Mouse (Mus musculus): ENCODE data around the gene Gfy. TPM values are rescaled to one million over a fixed set of nuclear protein-coding genes. Genes with fewer than 3 reads are reported as not detected.
A peak's percentile ranks its signal among the peaks of the same experiment; 100 is the strongest.
"Not testable (repeated sequence)": the region's sequence is repeated elsewhere in the genome, so short reads cannot be mapped to it uniquely, and the experiment has no call there.

Gene Gfy
- total and polyA plus RNA-seq, 3 experiments: not detected

DNA sequence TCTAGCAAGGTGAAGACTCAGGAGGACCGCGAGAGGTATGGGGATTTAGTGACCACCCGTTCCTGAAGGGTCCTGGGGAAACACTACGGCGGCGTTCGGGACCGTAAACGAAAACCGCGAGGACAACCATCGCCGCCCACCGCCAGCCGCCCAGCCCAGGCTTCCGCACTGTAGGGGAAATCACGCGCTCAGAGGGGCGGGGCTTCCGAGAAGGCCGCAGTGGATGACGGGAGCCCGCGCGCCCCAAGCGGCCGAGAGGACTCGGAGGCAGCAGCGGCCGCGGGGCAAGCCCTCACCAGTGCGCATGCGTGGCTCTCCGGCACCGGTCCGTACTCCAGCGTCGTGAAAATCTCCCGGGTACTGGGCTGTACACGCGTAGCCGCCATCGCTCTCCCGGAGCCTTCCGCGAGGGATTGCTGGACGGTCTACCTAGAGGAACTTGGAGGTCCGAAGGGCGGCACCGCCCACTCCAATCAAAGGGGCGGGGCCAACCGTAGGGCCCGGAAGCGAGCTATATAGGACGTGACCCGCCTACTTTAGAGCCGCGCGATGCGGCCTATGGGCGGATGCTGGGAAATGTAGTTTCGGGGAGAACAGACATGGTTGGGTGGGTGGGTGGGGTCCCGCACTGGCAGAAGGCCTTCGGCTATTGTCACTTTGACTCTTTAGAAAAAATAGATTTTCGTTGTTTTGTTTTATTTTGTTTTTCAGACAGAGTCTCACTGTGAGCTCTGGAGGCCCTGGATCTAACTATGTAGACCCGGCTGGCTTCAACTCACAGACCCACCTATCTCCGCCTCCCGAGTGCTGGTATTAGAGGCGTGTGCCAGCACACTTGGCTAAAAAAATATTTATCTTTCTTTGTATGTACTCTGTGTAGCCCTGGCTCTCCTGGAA is 25.0 kb downstream of the Gfy start, which contains the start of the genes Pih1d1 and Aldh16a1:
Gene Pih1d1 (plus strand): TSS at position 208 of the 897 bp plus-strand sequence.
Gene Aldh16a1 (minus strand): TSS at position 489 of the 897 bp plus-strand sequence.
- Histone ChIP-seq H3K27me3 (ENCODE audit: control insufficient read depth, insufficient read depth, low read length) (no peaks in the 10 kb centered on the region), H3K4me3 (peak within 1 kb of the TSS; percentile 69), H3K79me2 (replicated peaks; ENCODE audit: control insufficient read depth, insufficient read depth, low read length) (no peaks in the 10 kb centered on the region), H3K9ac (ENCODE audit: low read depth, low read length) (peak within 1 kb of the TSS; percentile 92), H3K27ac (peak within 1 kb of the TSS; percentile 97), H3K4me1 (ENCODE audit: control insufficient read depth, insufficient read depth, low read length) (peaks cover 6% of the 10 kb centered on the region; the same call in 1 of the 2 replicates), H3K36me3 (ENCODE audit: control insufficient read depth, insufficient read depth, low read length) (peaks cover 2% of the 10 kb centered on the region)
- TF ChIP-seq EP300 (IDR thresholded peaks at IDR 0.05; ENCODE audit: insufficient read depth, low read depth, low read length) (no peak), POLR2A (IDR thresholded peaks at IDR 0.05; ENCODE audit: insufficient read depth, low read depth, low read length) (peak; percentile 95), CTCF (IDR thresholded peaks at IDR 0.05) (peak; percentile 80)
- DNase-seq: peak; percentile 98 to 99
- intact Hi-C loops (cut with DNase I): loop anchor here (1.0 kb wide), 1 partner anchor 25 kb away; no protein-coding TSS in a partner anchor
- WGBS: 3% methylated on average over 69 of the region's 69 CpGs

- TF ChIP-seq EP300 (IDR thresholded peaks at IDR 0.05; ENCODE audit: insufficient read depth, low read depth, low read length): no peak
- TF ChIP-seq CTCF (IDR thresholded peaks at IDR 0.05): no peak
- no peak for TF ChIP-seq POLR2A (IDR thresholded peaks at IDR 0.05; ENCODE audit: insufficient read depth, low read depth, low read length)
- Histone ChIP-seq H3K27ac (peak overlapping the region; percentile 97), H3K27me3 (ENCODE audit: control insufficient read depth, insufficient read depth, low read length) (no peaks in the 10 kb centered on the region), H3K79me2 (replicated peaks; ENCODE audit: control insufficient read depth, insufficient read depth, low read length) (no peaks in the 10 kb centered on the region), H3K4me1 (ENCODE audit: control insufficient read depth, insufficient read depth, low read length) (peaks cover 6% of the 10 kb centered on the region; the same call in 1 of the 2 replicates), H3K4me3 (peak overlapping the region; percentile 69), H3K36me3 (ENCODE audit: control insufficient read depth, insufficient read depth, low read length) (peaks cover 2% of the 10 kb centered on the region), H3K9ac (ENCODE audit: low read depth, low read length) (peak overlapping the region; percentile 92)
- DNase-seq: no peak
- under 1% methylated on average over 5 of the region's 5 CpGs for WGBS
- intact Hi-C loops (cut with DNase I): no loop called here
These were observed 25.8 kb downstream of the Gfy start for GRCm38 (mm10) chr7:45153586-45153985.

DNA sequence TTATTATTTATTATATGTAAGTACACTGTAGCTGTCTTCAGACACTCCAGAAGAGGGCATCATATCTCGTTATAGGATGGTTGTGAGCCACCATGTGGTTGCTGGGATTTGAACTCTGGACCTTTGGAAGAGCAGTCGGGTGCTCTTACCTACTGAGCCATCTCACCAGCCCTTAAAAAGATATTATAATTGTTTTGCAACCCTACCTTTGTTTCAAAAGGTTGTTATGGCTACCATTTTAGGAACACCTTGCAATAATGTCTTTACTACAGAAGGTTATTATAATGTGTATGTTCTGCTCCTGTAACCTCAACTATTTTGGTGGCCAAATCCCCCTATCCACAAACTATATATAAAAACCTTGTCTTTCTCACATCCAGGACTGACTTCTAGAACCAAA is 26.3 kb downstream of the Gfy start:
- H3K4me1 ChIP-seq (ENCODE audit: control insufficient read depth, insufficient read depth, low read length); H3K9ac ChIP-seq (ENCODE audit: low read depth, low read length); H3K36me3 ChIP-seq (ENCODE audit: control insufficient read depth, insufficient read depth, low read length); intact Hi-C loops (cut with DNase I); DNase-seq; H3K27ac ChIP-seq; H3K27me3 ChIP-seq (ENCODE audit: control insufficient read depth, insufficient read depth, low read length); H3K4me3 ChIP-seq; H3K79me2 ChIP-seq (replicated peaks; ENCODE audit: control insufficient read depth, insufficient read depth, low read length): not testable (repeated sequence)
- 90% methylated on average over 2 of the region's 2 CpGs for WGBS

- Histone ChIP-seq H3K36me3 (ENCODE audit: control insufficient read depth, insufficient read depth, low read length) (peaks cover 2% of the 10 kb centered on the region), H3K4me1 (ENCODE audit: control insufficient read depth, insufficient read depth, low read length) (peaks cover 6% of the 10 kb centered on the region; the same call in 1 of the 2 replicates), H3K9ac (ENCODE audit: low read depth, low read length) (no peak overlapping the region), H3K27ac (peak overlapping the region; percentile 40; the same call in 1 of the 2 replicates), H3K27me3 (ENCODE audit: control insufficient read depth, insufficient read depth, low read length) (no peaks in the 10 kb centered on the region), H3K79me2 (replicated peaks; ENCODE audit: control insufficient read depth, insufficient read depth, low read length) (no peaks in the 10 kb centered on the region), H3K4me3 (no peak overlapping the region)
- intact Hi-C loops (cut with DNase I): no loop called here
- TF ChIP-seq POLR2A (IDR thresholded peaks at IDR 0.05; ENCODE audit: insufficient read depth, low read depth, low read length) (no peak), EP300 (IDR thresholded peaks at IDR 0.05; ENCODE audit: insufficient read depth, low read depth, low read length) (no peak), CTCF (IDR thresholded peaks at IDR 0.05) (no peak)
- DNase-seq: peak in 1 of 2 experiments; percentile 67
- 50% methylated on average over 11 of the region's 11 CpGs for WGBS
These were observed 28.1 kb downstream of the Gfy start for GRCm38 (mm10) chr7:45151303-45151702.

DNA sequence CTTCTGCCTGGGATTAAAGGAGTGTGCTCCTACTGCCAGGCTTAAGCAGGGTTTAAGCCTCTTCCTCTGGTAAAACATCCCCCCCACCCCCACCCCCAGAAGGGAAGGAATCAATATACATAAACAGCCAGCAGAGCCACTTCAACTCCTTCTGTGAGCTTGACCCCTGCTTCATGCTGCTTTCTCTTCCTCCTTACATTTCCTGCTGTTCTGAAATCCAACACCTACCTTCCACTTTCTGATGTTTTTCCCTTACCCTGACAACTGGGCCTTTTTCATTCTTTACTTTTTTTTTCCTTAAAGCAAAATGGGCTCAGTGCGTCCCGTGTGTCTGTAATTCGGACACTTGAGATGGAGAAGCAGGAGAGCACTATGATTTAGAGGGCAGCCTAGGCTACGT is 29.0 kb downstream of the Gfy start:
- Histone ChIP-seq H3K27ac (peak overlapping the region; percentile 52; the same call in 1 of the 2 replicates), H3K9ac (ENCODE audit: low read depth, low read length) (no peak overlapping the region), H3K27me3 (ENCODE audit: control insufficient read depth, insufficient read depth, low read length) (no peaks in the 10 kb centered on the region), H3K4me3 (no peak overlapping the region), H3K79me2 (replicated peaks; ENCODE audit: control insufficient read depth, insufficient read depth, low read length) (no peaks in the 10 kb centered on the region), H3K36me3 (ENCODE audit: control insufficient read depth, insufficient read depth, low read length) (peaks cover 2% of the 10 kb centered on the region), H3K4me1 (ENCODE audit: control insufficient read depth, insufficient read depth, low read length) (peaks cover 6% of the 10 kb centered on the region; the same call in 1 of the 2 replicates)
- WGBS: 65% methylated on average over 4 of the region's 4 CpGs
- no peak for TF ChIP-seq EP300 (IDR thresholded peaks at IDR 0.05; ENCODE audit: insufficient read depth, low read depth, low read length)
- no peak for TF ChIP-seq POLR2A (IDR thresholded peaks at IDR 0.05; ENCODE audit: insufficient read depth, low read depth, low read length)
- no peak for TF ChIP-seq CTCF (IDR thresholded peaks at IDR 0.05)
- no peak for DNase-seq
- intact Hi-C loops (cut with DNase I): no loop called here

GRCm38 (mm10) chr7:45149545-45149944 is 29.8 kb downstream of the Gfy start:
- Histone ChIP-seq H3K4me3 (no peak overlapping the region), H3K9ac (ENCODE audit: low read depth, low read length) (no peak overlapping the region), H3K4me1 (ENCODE audit: control insufficient read depth, insufficient read depth, low read length) (peaks cover 5% of the 10 kb centered on the region; the same call in 1 of the 2 replicates), H3K36me3 (ENCODE audit: control insufficient read depth, insufficient read depth, low read length) (peaks cover 2% of the 10 kb centered on the region), H3K27ac (peak overlapping the region; percentile 23; the same call in 1 of the 2 replicates), H3K79me2 (replicated peaks; ENCODE audit: control insufficient read depth, insufficient read depth, low read length) (no peaks in the 10 kb centered on the region), H3K27me3 (ENCODE audit: control insufficient read depth, insufficient read depth, low read length) (no peaks in the 10 kb centered on the region)
- WGBS: 82% methylated on average over 6 of the region's 6 CpGs
- no peak for TF ChIP-seq POLR2A (IDR thresholded peaks at IDR 0.05; ENCODE audit: insufficient read depth, low read depth, low read length)
- 0 out of 2 replicates have a peak, but pooled peaks have one; percentile 11 for TF ChIP-seq EP300 (IDR thresholded peaks at IDR 0.05; ENCODE audit: insufficient read depth, low read depth, low read length)
- no peak for TF ChIP-seq CTCF (IDR thresholded peaks at IDR 0.05)
- intact Hi-C loops (cut with DNase I): no loop called here
- DNase-seq: peak; percentile 61 to 66

Measured in heart, adult 2 months (tissue).